Mouse (Mus musculus) erythroid progenitor cell, adult 5-6 weeks (primary cell): ENCODE results near the gene Jak2. TPM values are rescaled to one million over a fixed set of nuclear protein-coding genes. Genes with fewer than 3 reads are reported as not detected.
A peak's percentile ranks its signal among the peaks of the same experiment; 100 is the strongest.

Experiments used
- ATAC-seq: replicated peaks from 2 replicates; pipeline ENCODE4 v1.8.0; 2016; ENCODE audit warnings: moderate number of reproducible peaks, mild to moderate bottlenecking, moderate TSS enrichment, inconsistent platforms; ENCODE audit not compliant: poor library complexity, low FRiP score, severe bottlenecking
- total RNA-seq, 2 experiments: library from RNA; stranded (forward) in 1 of 2; stranded (reverse) in 1 of 2; fragments of 150-400 nt in 1 of 2; fragments of 186-747, 209-891 nt in 1 of 2; gene quantifications; 2 replicates each; pipeline versions ENCODE4 v1.2.3 to v1.2.4; 2015 to 2017; ENCODE audit warnings: low replicate concordance in 2 of 2

Gene Jak2
- total RNA-seq, 2 experiments from 2014 or later, result 88.7 to 88.9 TPM

DNA sequence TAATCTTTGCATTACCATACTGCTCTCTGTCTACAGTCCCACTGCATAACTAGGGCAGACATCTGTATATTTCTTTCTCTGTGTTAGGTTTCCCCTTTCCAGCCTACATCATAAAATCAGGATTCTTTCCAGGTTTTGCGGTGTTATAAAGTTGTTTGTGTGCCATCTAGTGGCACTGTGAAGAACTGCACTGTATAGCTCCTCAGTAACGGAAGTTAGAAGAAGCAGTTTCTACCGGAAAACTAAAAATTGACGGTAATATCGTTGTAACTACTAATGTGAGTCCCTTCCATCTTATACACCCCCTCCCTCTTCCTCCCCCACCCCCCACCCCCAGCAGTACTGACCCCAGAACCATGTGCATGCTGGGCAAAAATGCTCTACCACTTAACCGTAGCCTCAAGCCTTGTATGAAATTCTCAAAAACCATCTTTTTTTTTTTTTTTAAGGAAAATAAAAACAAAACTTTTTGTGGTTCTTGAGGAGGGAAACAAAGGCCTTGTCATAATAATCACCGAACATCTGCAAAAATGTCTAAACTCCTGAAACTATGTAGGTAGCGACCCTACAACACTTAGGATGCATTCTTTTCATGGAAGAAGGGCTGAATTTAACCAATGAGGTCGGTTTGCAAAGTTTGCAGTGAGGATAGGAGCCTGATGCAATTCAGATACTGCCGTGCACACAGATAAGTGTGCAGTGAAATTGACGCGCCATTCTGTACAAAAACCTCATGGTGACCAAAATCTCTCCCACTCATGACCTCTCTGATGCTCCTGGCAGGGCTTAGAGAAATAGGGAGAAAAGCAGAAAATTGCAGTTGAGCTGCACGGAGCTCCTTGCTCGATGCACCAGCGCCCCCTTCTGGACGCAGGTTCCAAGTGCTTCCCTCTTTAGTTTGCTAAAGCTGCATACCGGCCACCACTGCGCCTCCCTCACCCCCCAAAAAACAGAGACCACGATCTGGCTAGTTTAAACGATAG is 103.6 kb downstream of the Jak2 start:
- ATAC-seq, result peak; percentile 93

DNA sequence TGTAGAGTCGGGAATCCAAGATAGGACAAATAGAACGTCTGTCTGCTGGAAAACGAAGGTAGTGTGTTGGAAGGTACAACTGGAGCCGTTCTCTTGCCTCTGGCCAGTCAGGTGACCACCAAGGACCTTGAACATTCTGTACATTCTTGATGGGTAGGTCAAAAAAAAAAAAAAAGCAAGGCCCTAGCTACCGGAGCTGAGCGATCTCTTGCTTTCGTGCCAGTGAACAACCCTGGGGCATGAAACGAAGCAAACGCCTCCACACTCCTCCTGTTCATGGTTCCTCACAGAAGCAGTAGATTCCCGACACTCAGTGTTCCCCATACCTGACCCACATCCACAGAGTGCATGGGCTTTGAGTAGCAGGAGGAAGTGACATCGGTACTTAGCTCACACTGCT is 104.7 kb downstream of the Jak2 start:
- no peak for ATAC-seq

DNA sequence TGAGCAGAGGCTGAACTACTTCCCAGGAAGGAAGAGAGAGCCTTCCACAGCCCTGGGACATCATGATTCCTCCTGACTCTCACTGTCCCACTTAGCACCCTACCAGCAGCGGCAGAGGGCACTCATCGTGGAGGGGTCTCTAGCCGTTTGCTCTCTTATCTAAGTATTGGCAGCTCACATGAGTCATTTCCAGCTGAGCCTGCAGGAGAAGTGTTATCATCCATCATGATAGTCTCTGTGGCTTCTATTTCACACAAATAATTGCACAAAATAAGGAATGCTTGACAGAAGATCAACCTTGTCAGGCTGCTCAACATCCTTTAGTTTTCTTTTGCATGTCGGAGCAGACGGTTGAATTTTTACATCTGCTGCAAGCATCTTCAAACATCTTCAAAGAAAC is 108.6 kb downstream of the Jak2 start:
- ATAC-seq, result no peak

GRCm38 (mm10) chr19:29361468-29362130 is 110.0 kb downstream of the Jak2 start:
- peak; percentile 100 for ATAC-seq

DNA sequence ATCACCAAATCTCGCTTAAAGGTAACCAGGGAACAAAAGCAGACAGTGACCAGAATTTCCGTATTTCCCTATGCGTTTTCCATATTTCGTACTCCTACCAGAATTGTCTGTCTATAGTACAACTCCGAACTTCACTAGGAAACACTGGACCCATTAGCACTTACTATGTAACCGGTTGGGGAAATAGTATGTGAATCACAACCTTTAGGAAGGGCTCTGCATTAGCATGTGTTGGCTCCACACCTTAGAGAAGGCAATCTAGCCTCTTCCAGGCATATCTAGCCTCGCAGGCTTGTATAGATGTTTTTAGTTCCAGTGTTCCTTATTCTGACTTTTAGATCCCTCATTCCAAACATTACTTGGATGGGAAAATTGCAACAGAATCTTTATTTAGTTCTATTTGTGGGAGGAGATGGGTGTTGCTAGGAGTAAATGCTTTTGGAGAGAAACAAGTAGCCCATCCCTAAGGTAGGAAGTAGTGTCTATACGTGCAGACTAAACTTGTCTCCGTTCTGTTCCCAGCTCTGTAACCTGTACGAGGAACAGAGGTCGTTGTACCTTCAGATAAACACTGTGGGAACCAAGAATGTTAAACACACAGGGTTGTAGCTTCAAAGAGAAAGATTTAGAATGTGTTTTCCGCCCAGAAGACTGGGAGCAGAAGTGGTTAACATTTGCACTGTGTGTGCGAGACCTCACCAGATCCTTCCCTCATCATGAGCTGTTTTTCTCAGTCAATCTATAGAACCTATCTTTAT is 110.7 kb downstream of the Jak2 start:
- no peak for ATAC-seq

Other genes starting within 250 kb of the Jak2 start
- 13.0 and 19.5 TPM in 2 replicates for gene Ak3, start 203.9 kb upstream of the Jak2 start, total RNA-seq (2015; ENCODE audit: low replicate concordance)
- 10.4 and 10.8 TPM in 2 replicates for gene Ak3, start 203.9 kb upstream of the Jak2 start, total RNA-seq (2017; ENCODE audit: low replicate concordance)
- gene Rcl1, start 150.5 kb upstream of the Jak2 start, total RNA-seq (2015; ENCODE audit: low replicate concordance), result 7.6 and 13.8 TPM in 2 replicates
- gene Rcl1, start 150.5 kb upstream of the Jak2 start, total RNA-seq (2017; ENCODE audit: low replicate concordance), result 15.1 and 17.5 TPM in 2 replicates
- gene Insl6, start 73.5 kb downstream of the Jak2 start, total RNA-seq (2015; ENCODE audit: low replicate concordance), result 3.4 TPM in 1 of 2 replicates, not detected in the other
- 6.9 TPM in 1 of 2 replicates, not detected in the other for gene Insl6, start 73.5 kb downstream of the Jak2 start, total RNA-seq (2017; ENCODE audit: low replicate concordance)
- gene Rln1, start 82.8 kb downstream of the Jak2 start, total RNA-seq (2015; ENCODE audit: low replicate concordance), result not detected in 2 replicates
- not detected in 2 replicates for gene Rln1, start 82.8 kb downstream of the Jak2 start, total RNA-seq (2017; ENCODE audit: low replicate concordance)
- 41.4 and 41.9 TPM in 2 replicates for gene Plgrkt, start 115.6 kb downstream of the Jak2 start, total RNA-seq (2015; ENCODE audit: low replicate concordance)
- gene Plgrkt, start 115.6 kb downstream of the Jak2 start, total RNA-seq (2017; ENCODE audit: low replicate concordance), result 6.6 and 15.0 TPM in 2 replicates
- gene Cd274, start 115.6 kb downstream of the Jak2 start, total RNA-seq (2015; ENCODE audit: low replicate concordance), result 2.9 and 3.8 TPM in 2 replicates
- 1.4 and 1.7 TPM in 2 replicates for gene Cd274, start 115.6 kb downstream of the Jak2 start, total RNA-seq (2017; ENCODE audit: low replicate concordance)
- 4.0 TPM in 1 of 2 replicates, not detected in the other for gene Pdcd1lg2, start 159.1 kb downstream of the Jak2 start, total RNA-seq (2015; ENCODE audit: low replicate concordance)
- gene Pdcd1lg2, start 159.1 kb downstream of the Jak2 start, total RNA-seq (2017; ENCODE audit: low replicate concordance), result 1.0 TPM in 1 of 2 replicates, not detected in the other